Mouse (Mus musculus) midbrain, postnatal 0 days (tissue): ENCODE measurements around the gene Mycbp. TPM values are rescaled to one million over a fixed set of nuclear protein-coding genes. Genes with fewer than 3 reads are reported as not detected.

Experiments used
- ATAC-seq: fragments of 200-750 bp; cut with Nextera tagmentation; 2 replicates; pipeline ENCODE4 v1.8.0; 2017; ENCODE audit warnings: moderate number of reproducible peaks, mild to moderate bottlenecking, moderate TSS enrichment, moderate library complexity; ENCODE audit not compliant: low FRiP score
- DNase-seq: peaks from one replicate; pipeline ENCODE4 v3.0.0-alpha.2; 2015; ENCODE audit warnings: low spot score
- H3K27ac ChIP-seq: fragments of 300-500 bp; sonication (generic); 2 replicates; pipeline ENCODE4 v1.5.1; 2014; ENCODE audit warnings: low read depth, mild to moderate bottlenecking, low read length, mixed read lengths
- H3K27me3 ChIP-seq: fragments of 300-500 bp; sonication (generic); 2 replicates; pipeline ENCODE4 v1.6.1; 2014; ENCODE audit warnings: low read length, control low read depth, mixed read lengths; ENCODE audit not compliant: insufficient read depth
- H3K36me3 ChIP-seq: fragments of 300-500 bp; sonication (generic); 2 replicates; pipeline ENCODE4 v1.6.1; 2014; ENCODE audit warnings: low read length, control low read depth, mixed read lengths; ENCODE audit not compliant: insufficient read depth
- H3K4me1 ChIP-seq: fragments of 300-500 bp; sonication (generic); 2 replicates; pipeline ENCODE4 v1.6.1; 2014; ENCODE audit warnings: mild to moderate bottlenecking, control low read depth, antibody characterized with exemption, low read length, mixed read lengths; ENCODE audit not compliant: insufficient read depth
- H3K4me2 ChIP-seq: fragments of 300-500 bp; sonication (generic); 2 replicates; pipeline ENCODE4 v1.6.1; 2014; ENCODE audit warnings: low read depth, mild to moderate bottlenecking, low read length, mixed read lengths; ENCODE audit not compliant: poor library complexity, severe bottlenecking
- H3K4me3 ChIP-seq: fragments of 300-500 bp; sonication (generic); 2 replicates; pipeline ENCODE4 v1.5.1; 2014; ENCODE audit warnings: low read depth, mild to moderate bottlenecking, low read length, moderate library complexity
- H3K9ac ChIP-seq: fragments of 300-500 bp; sonication (generic); replicated peaks from 2 replicates; pipeline ENCODE4 v1.6.1; 2014; ENCODE audit warnings: mild to moderate bottlenecking, low read length, moderate library complexity, mixed read lengths; ENCODE audit not compliant: poor library complexity, severe bottlenecking
- H3K9me3 ChIP-seq: fragments of 300-500 bp; sonication (generic); 2 replicates; pipeline ENCODE4 v1.6.1; 2016; ENCODE audit warnings: low read length, control low read depth
- CTCF ChIP-seq: IDR thresholded peaks from 2 replicates; pipeline ENCODE4 v1.5.1; 2016; ENCODE audit warnings: antibody characterized with exemption, mild to moderate bottlenecking
- WGBS: fragments of 180-500 bp; shearing (Covaris S2); extraction: QIAGEN DNeasy Blood & Tissue Kit; methylation state at CpG from one replicate; pipeline ENCODE4 v1.1.7; 2014; 5-methylcytosine and 5-hydroxymethylcytosine counted together
- polyA plus RNA-seq: library from polyadenylated mRNA; unstranded; fragments of >200 nt; fragmentation: Nextera tagmentation; extraction: Ambion mirVana; gene quantifications from 2 replicates; pipeline ENCODE4 v1.2.1, GENCODE M21; 2015
- total RNA-seq: library from RNA; depleted of rRNA; stranded (reverse); fragments of >200 nt; gene quantifications from 2 replicates; pipeline ENCODE4 v1.2.3, GENCODE M21; 2014

Gene Mycbp
- total and polyA plus RNA-seq, 2 experiments from 2014 or later, result 6.7 to 46.6 TPM

- Histone ChIP-seq H3K4me2 (no peak overlapping the region), H3K36me3 (peaks cover 8% of the 10 kb centered on the region), H3K9ac (no peak overlapping the region), H3K27ac (no peak overlapping the region), H3K9me3 (no peaks in the 10 kb centered on the region), H3K27me3 (no peaks in the 10 kb centered on the region), H3K4me3 (no peak overlapping the region), H3K4me1 (peaks cover 4% of the 10 kb centered on the region; the same call in 1 of the 2 replicates)
- WGBS, result 83% methylated on average over 2 of the region's 2 CpGs
- no peak for TF ChIP-seq CTCF
- DNase-seq, result no peak
- no peak for ATAC-seq
Observed at GRCm38 (mm10) chr4:123912431-123912830, 7.8 kb downstream of the Mycbp start.

- under 1% methylated on average over 32 of the region's 49 CpGs for WGBS
- Histone ChIP-seq H3K27ac (peak within 1 kb of the TSS; percentile 87), H3K9me3 (no peaks in the 10 kb centered on the region), H3K4me2 (peak within 1 kb of the TSS; percentile 94), H3K4me1 (peaks cover 11% of the 10 kb centered on the region; the same call in 1 of the 2 replicates), H3K9ac (peak within 1 kb of the TSS; percentile 93), H3K27me3 (no peaks in the 10 kb centered on the region), H3K4me3 (peak within 1 kb of the TSS; percentile 99), H3K36me3 (peaks cover 16% of the 10 kb centered on the region)
- peak; percentile 21 for TF ChIP-seq CTCF
- DNase-seq, result peak; percentile 99
- ATAC-seq, result peak; percentile 100
Observed at GRCm38 (mm10) chr4:123916748-123917547, 12.3 kb downstream of the Mycbp start, which contains the start of gene Rragc. TSS of gene Rragc (plus strand) at chr4:123917446.

- peak within 1 kb of the TSS; percentile 87 for H3K27ac ChIP-seq
- ATAC-seq (peak; percentile 39; the same call in 1 of the 2 replicates), DNase-seq (peak; percentile 32)
- peak within 1 kb of the TSS; percentile 93 for H3K9ac ChIP-seq
- peaks cover 16% of the 10 kb centered on the region for H3K36me3 ChIP-seq
- H3K4me1 ChIP-seq, result peaks cover 11% of the 10 kb centered on the region; the same call in 1 of the 2 replicates
- 1% methylated on average over 33 of the region's 63 CpGs for WGBS
- peak within 1 kb of the TSS; percentile 94 for H3K4me2 ChIP-seq
- no peaks in the 10 kb centered on the region for H3K27me3 ChIP-seq
- peak within 1 kb of the TSS; percentile 99 for H3K4me3 ChIP-seq
- no peaks in the 10 kb centered on the region for H3K9me3 ChIP-seq
- no peak for TF ChIP-seq CTCF
Observed at GRCm38 (mm10) chr4:123917548-123918140, 13.0 kb downstream of the Mycbp start, which contains the start of gene 4930535I16Rik. TSS of gene 4930535I16Rik (minus strand) at chr4:123918022.

- Histone ChIP-seq H3K9ac (0 out of 2 replicates have a peak overlapping the region, but pooled peaks have one; percentile 8), H3K4me2 (peak overlapping the region; percentile 94), H3K4me3 (peak overlapping the region; percentile 99; the same call in 1 of the 2 replicates), H3K27me3 (no peaks in the 10 kb centered on the region), H3K27ac (no peak overlapping the region), H3K4me1 (peaks cover 11% of the 10 kb centered on the region; the same call in 1 of the 2 replicates), H3K9me3 (no peaks in the 10 kb centered on the region), H3K36me3 (peaks cover 21% of the 10 kb centered on the region)
- no peak for DNase-seq
- TF ChIP-seq CTCF, result no peak
- 65% methylated on average over 2 of the region's 2 CpGs for WGBS
- ATAC-seq, result no peak
Observed at GRCm38 (mm10) chr4:123918851-123919250, 14.2 kb downstream of the Mycbp start.

- no peaks in the 10 kb centered on the region for H3K27me3 ChIP-seq
- H3K4me1 ChIP-seq, result peaks cover 9% of the 10 kb centered on the region; the same call in 1 of the 2 replicates
- no peak for TF ChIP-seq CTCF
- no peak overlapping the region for H3K9ac ChIP-seq
- ATAC-seq (no peak), DNase-seq (no peak)
- 94% methylated on average over 4 of the region's 4 CpGs for WGBS
- no peak overlapping the region for H3K27ac ChIP-seq
- no peak overlapping the region for H3K4me2 ChIP-seq
- no peaks in the 10 kb centered on the region for H3K9me3 ChIP-seq
- no peak overlapping the region for H3K4me3 ChIP-seq
- peaks cover 36% of the 10 kb centered on the region for H3K36me3 ChIP-seq
Observed at GRCm38 (mm10) chr4:123921055-123921565, 16.5 kb downstream of the Mycbp start.
